Mouse (Mus musculus) thymus, adult 2 months (tissue): ENCODE measurements around the gene Olfr775.

ENCODE experiments used
- CTCF ChIP-seq: fragments of 200-500 bp; IDR thresholded peaks from 2 replicates; pipeline ENCODE4 v1.5.1; 2012; ENCODE audit warnings: mild to moderate bottlenecking, control low read depth, low read length, moderate library complexity, borderline replicate concordance; ENCODE audit not compliant: control insufficient read depth, poor library complexity, insufficient read depth; ENCODE audit errors: extremely low read depth
- POLR2A ChIP-seq: fragments of 200-500 bp; IDR thresholded peaks from 2 replicates; pipeline ENCODE4 v1.6.1; 2012; ENCODE audit warnings: mild to moderate bottlenecking, low read length, control low read depth, moderate library complexity; ENCODE audit not compliant: control insufficient read depth, poor library complexity, insufficient read depth; ENCODE audit errors: extremely low read depth

DNA sequence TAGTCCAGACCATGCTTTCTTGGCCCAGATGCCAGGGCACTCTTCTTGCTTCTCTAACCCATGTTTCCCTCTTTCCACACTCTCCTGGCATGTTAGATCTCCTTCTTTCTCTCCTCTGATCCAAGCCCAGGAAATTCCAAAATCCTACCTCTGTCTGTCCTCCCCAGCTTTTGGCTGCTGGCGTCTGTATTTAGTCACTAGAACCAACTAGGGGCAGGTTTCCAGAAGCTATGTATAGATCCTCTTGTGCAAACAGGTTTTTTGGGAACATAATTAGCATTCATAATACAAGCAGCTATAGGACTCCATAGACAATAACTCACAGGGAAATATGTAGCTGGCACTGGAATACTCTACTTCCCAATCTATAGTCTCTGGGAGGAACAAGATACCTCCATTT lies 17.5 kb upstream of the Olfr775 start:
- TF ChIP-seq CTCF (no peak), POLR2A (no peak)
